Mouse (Mus musculus) embryonic fibroblast, embryonic 13.5 days (primary cell): ENCODE results near the gene Nav1.

Experiments used
- CTCF ChIP-seq: IDR thresholded peaks from 2 replicates; pipeline ENCODE4 v1.5.1; 2011; ENCODE audit warnings: mild to moderate bottlenecking, control low read depth, low read length, moderate library complexity, borderline replicate concordance; ENCODE audit not compliant: insufficient read depth
- POLR2A ChIP-seq: IDR thresholded peaks from 2 replicates; pipeline ENCODE4 v1.6.1; 2011; ENCODE audit warnings: low read depth, mild to moderate bottlenecking, control low read depth, low read length, moderate library complexity

DNA sequence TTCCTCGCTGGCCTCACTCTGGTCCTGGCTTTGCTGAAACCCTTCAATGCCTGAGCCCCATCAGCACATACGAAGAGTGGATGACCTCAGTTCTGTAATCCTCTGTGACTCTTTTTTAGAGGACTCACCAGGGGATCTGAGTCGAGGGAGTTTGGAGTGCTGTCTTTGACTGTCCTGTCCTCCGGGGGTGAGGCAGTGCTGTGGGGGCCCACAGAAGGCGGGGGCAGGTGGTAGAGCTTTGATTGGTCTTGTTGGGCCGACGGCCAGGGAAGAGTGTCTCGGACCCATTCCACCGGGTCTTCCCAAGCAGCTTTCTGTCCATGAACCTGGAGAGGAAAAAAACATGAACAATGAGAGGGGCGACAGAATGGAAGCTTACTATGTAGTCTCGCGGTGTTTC lies 163.6 kb downstream of the Nav1 start:
- no peak for TF ChIP-seq CTCF
- TF ChIP-seq POLR2A: no peak
